8 mouse cellular contexts compared by ENCODE assay signal in the genomic region with DNA sequence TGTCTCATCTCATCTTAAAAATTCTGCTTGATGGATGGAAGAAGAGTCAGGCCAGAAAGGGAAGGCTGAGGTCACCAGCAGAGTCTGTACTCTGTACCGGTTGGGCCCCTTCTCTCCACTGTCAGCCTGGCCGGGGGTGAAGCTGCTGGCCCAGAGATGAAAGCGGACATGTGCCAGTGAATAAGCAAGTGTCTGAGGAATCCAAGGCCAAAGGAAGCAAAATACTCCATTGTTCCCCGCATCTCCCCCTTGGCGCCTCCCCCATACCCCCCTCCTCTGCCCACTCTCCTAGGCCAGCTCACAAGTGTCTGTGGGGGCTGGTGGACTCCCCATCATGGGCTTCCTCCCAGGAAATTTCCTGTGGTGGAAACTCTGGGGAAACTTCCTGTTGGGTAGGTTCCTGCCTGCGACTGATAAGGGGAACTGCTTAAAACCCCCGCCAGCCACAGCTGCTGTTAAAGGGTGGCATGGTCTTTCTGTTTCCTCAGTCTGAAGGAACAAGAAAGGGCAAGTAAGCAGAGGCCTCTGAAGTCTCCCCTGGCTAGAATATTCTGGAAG.
DNase-seq lines count a peak whose midpoint lies in the region; ATAC-seq and TF ChIP-seq lines count a peak whose summit lies in the region.

No protein-coding gene starts in this region.

- H3K27me3 ChIP-seq in heart, embryonic 15.5 days, result no peaks in the 10 kb centered on the region
- no peaks in the 10 kb centered on the region for H3K27me3 ChIP-seq in megakaryocyte, embryonic 14.5 days (replicated peaks)

- DNase-seq in gastrocnemius, adult 2 months, result no peak
- DNase-seq in gastrocnemius, adult 8-10 months (ENCODE audit: low spot score in 2 of 2), result no peak
- peak; percentile 53 for DNase-seq in kidney, postnatal 10 days
- DNase-seq in spleen, postnatal 4 days (ENCODE audit: low spot score in 2 of 2), result peak; percentile 49 to 70
- DNase-seq in left cerebral cortex, adult 18-20 months (ENCODE audit: low spot score in 2 of 2), result no peak

- no peaks in the 10 kb centered on the region for H3K36me3 ChIP-seq in heart, embryonic 15.5 days
- H3K36me3 ChIP-seq in megakaryocyte, embryonic 14.5 days (replicated peaks; ENCODE audit: low read length), result peaks cover 57% of the 10 kb centered on the region

- H3K27ac ChIP-seq in gastrocnemius, adult 2 months, result peak overlapping the region; percentile 63
- peak overlapping the region; percentile 78 for H3K27ac ChIP-seq in heart, embryonic 15.5 days

- peak; percentile 68 for ATAC-seq in common myeloid progenitor, adult 5-6 weeks (replicated peaks; ENCODE audit: low read depth, poor library complexity, severe bottlenecking)
- peak; percentile 63 for ATAC-seq in heart, embryonic 15.5 days (replicated peaks; ENCODE audit: insufficient number of reproducible peaks, insufficient read depth, low FRiP score, low read depth)

- TF ChIP-seq CTCF in gastrocnemius, adult 2 months (IDR thresholded peaks at IDR 0.05), result no peak

- no peak overlapping the region for H3K9ac ChIP-seq in heart, embryonic 15.5 days

- 12% methylated on average over 7 of the region's 7 CpGs for WGBS in heart, embryonic 15.5 days

- no peak overlapping the region for H3K4me3 ChIP-seq in gastrocnemius, adult 2 months
- no peak overlapping the region for H3K4me3 ChIP-seq in heart, embryonic 15.5 days
- peak overlapping the region; percentile 75 for H3K4me3 ChIP-seq in megakaryocyte, embryonic 14.5 days (replicated peaks)

- H3K4me2 ChIP-seq in heart, embryonic 15.5 days, result no peak overlapping the region

- peaks cover 69% of the 10 kb centered on the region for H3K4me1 ChIP-seq in heart, embryonic 15.5 days (replicated peaks)
- H3K4me1 ChIP-seq in megakaryocyte, embryonic 14.5 days, result peaks cover 100% of the 10 kb centered on the region

- intact Hi-C loops in gastrocnemius, adult 2 months (cut with DNase I), result loop anchor here (10.0 kb wide), 1 partner anchor 155 kb away; a partner anchor contains a TSS

- H3K9me3 ChIP-seq in heart, embryonic 15.5 days (replicated peaks), result no peaks in the 10 kb centered on the region
- no peaks in the 10 kb centered on the region for H3K9me3 ChIP-seq in megakaryocyte, embryonic 14.5 days

Comparison
In these comparisons a context has a peak if more than half of its experiments do, and no peak if none do; other contexts are left out.
1. DNase-seq: peak in kidney, postnatal 10 days (single experiment) and spleen, postnatal 4 days (2 of 2); none in gastrocnemius, adult 2 months (single experiment), gastrocnemius, adult 8-10 months (0 of 2) and left cerebral cortex, adult 18-20 months (0 of 2).